Mouse (Mus musculus) heart, adult 2 months (tissue): ENCODE measurements around the gene Phf11d.
A peak's percentile ranks its signal among the peaks of the same experiment; 100 is the strongest.

Experiments used
- CTCF ChIP-seq: fragments of 200-600 bp; IDR thresholded peaks from 2 replicates; pipeline ENCODE4 v1.8.1; 2022; ENCODE audit warnings: antibody characterized with exemption, mild to moderate bottlenecking, moderate library complexity
- EP300 ChIP-seq: fragments of 200-500 bp; IDR thresholded peaks from 2 replicates; pipeline ENCODE4 v1.6.1; 2011; ENCODE audit warnings: low read depth, low read length, control low read depth; ENCODE audit not compliant: insufficient read depth

DNA sequence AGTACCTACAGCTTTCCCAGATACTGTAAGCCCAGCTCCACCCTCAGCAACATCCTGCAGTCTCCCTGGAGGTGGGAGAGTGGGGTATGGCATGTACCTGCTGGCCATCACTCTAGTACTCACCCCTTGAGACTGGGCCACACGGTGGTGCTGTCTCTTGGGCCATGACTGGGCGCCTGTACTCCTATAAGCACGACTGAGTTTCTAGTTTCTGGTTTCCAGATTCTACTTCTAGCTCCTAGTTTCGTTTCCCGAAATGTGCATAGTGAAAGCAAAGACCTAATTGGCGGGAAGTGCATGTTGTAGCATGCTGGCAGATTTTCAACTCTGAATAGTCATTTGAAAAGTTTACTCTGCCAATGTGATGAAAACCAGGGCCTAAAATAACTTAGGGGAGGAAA lies at the start of gene Phf11d:
- TF ChIP-seq CTCF (peak; percentile 73), EP300 (no peak)
